Mouse (Mus musculus): ENCODE results near the gene Sh2b1. TPM values are rescaled to one million over a fixed set of nuclear protein-coding genes. Genes with fewer than 3 reads are reported as not detected.
"Not testable (repeated sequence)": the region's sequence is repeated elsewhere in the genome, so short reads cannot be mapped to it uniquely, and the experiment has no call there.

The Sh2b1 gene
- polyA plus RNA-seq, 1 experiment from 2014 or later: 20.0 TPM

- Histone ChIP-seq H3K9me3 (ENCODE audit: control insufficient read depth, low read length) (no peaks in the 10 kb centered on the region), H3K9ac (ENCODE audit: low read length) (no peak overlapping the region), H3K36me3 (ENCODE audit: control insufficient read depth, insufficient read depth, low read length) (peaks cover 44% of the 10 kb centered on the region), H3K4me3 (ENCODE audit: low read depth, low read length) (no peak overlapping the region), H3K27me3 (ENCODE audit: control insufficient read depth, insufficient read depth, low read length) (no peaks in the 10 kb centered on the region), H3K4me2 (replicated peaks; ENCODE audit: low read depth) (no peak overlapping the region), H3K27ac (replicated peaks) (no peak overlapping the region), H3K4me1 (replicated peaks; ENCODE audit: control insufficient read depth, insufficient read depth) (no peaks in the 10 kb centered on the region)
- DNase-seq (ENCODE audit: low spot score): no peak
- 62% methylated on average over 1 of the region's 1 CpGs for WGBS
- no peak for ATAC-seq (ENCODE audit: low FRiP score, low TSS enrichment)
- TF ChIP-seq CTCF (IDR thresholded peaks at IDR 0.05; ENCODE audit: low read depth): no peak
- TF ChIP-seq EP300 (optimal IDR thresholded peaks at IDR 0.05): no peak
These were observed 15.8 kb upstream of the Sh2b1 start for GRCm38 (mm10) chr7:126491005-126491404.

- 9% methylated on average over 23 of the region's 25 CpGs for whole genome bisulfite sequencing
- not testable (repeated sequence) for H3K4me1 ChIP-seq (replicated peaks; ENCODE audit: control insufficient read depth, insufficient read depth); ATAC-seq (ENCODE audit: low FRiP score, low TSS enrichment); DNase-seq (ENCODE audit: low spot score); H3K27me3 ChIP-seq (ENCODE audit: control insufficient read depth, insufficient read depth, low read length); H3K9me3 ChIP-seq (ENCODE audit: control insufficient read depth, low read length)
- peak overlapping the region; percentile 70; the same call in 1 of the 2 replicates for H3K27ac ChIP-seq (replicated peaks)
- peaks cover 14% of the 10 kb centered on the region for H3K36me3 ChIP-seq (ENCODE audit: control insufficient read depth, insufficient read depth, low read length)
- peak overlapping the region; percentile 77 for H3K9ac ChIP-seq (ENCODE audit: low read length)
- H3K4me2 ChIP-seq (replicated peaks; ENCODE audit: low read depth): peak overlapping the region; percentile 82
- H3K4me3 ChIP-seq (ENCODE audit: low read depth, low read length): peak overlapping the region; percentile 56
These were observed 12.6 kb upstream of the Sh2b1 start for GRCm38 (mm10) chr7:126487617-126488385.

GRCm38 (mm10) chr7:126487052-126487483 is 11.8 kb upstream of the Sh2b1 start, which contains the start of gene Tufm:
Gene Tufm (plus strand): TSS chr7:126487361.
- ATAC-seq (ENCODE audit: low FRiP score, low TSS enrichment) (peak; percentile 90), DNase-seq (ENCODE audit: low spot score) (peak; percentile 95)
- Histone ChIP-seq H3K9me3 (ENCODE audit: control insufficient read depth, low read length) (no peaks in the 10 kb centered on the region), H3K4me1 (replicated peaks; ENCODE audit: control insufficient read depth, insufficient read depth) (no peaks in the 10 kb centered on the region), H3K27me3 (ENCODE audit: control insufficient read depth, insufficient read depth, low read length) (no peaks in the 10 kb centered on the region), H3K4me2 (replicated peaks; ENCODE audit: low read depth) (peak within 1 kb of the TSS; percentile 82), H3K4me3 (ENCODE audit: low read depth, low read length) (peak within 1 kb of the TSS; percentile 56), H3K27ac (replicated peaks) (peak within 1 kb of the TSS; percentile 70), H3K36me3 (ENCODE audit: control insufficient read depth, insufficient read depth, low read length) (peaks cover 7% of the 10 kb centered on the region; the same call in 1 of the 2 replicates), H3K9ac (ENCODE audit: low read length) (peak within 1 kb of the TSS; percentile 77)
- TF ChIP-seq CTCF (IDR thresholded peaks at IDR 0.05; ENCODE audit: low read depth): peak; percentile 70
- TF ChIP-seq EP300 (optimal IDR thresholded peaks at IDR 0.05): no peak
- WGBS: under 1% methylated on average over 32 of the region's 32 CpGs

GRCm38 (mm10) chr7:126482392-126482871 is 7.2 kb upstream of the Sh2b1 start:
- WGBS: under 1% methylated on average over 22 of the region's 23 CpGs
- H3K9ac ChIP-seq (ENCODE audit: low read length): peak overlapping the region; percentile 45
- peak; percentile 96 for DNase-seq (ENCODE audit: low spot score)
- no peaks in the 10 kb centered on the region for H3K4me1 ChIP-seq (replicated peaks; ENCODE audit: control insufficient read depth, insufficient read depth)
- peak overlapping the region; percentile 31 for H3K4me3 ChIP-seq (ENCODE audit: low read depth, low read length)
- peak overlapping the region; percentile 81 for H3K27ac ChIP-seq (replicated peaks)
- no peaks in the 10 kb centered on the region for H3K9me3 ChIP-seq (ENCODE audit: control insufficient read depth, low read length)
- no peaks in the 10 kb centered on the region for H3K36me3 ChIP-seq (ENCODE audit: control insufficient read depth, insufficient read depth, low read length)
- TF ChIP-seq EP300 (optimal IDR thresholded peaks at IDR 0.05): no peak
- peak; percentile 22; the same call in 1 of the 2 replicates for TF ChIP-seq CTCF (IDR thresholded peaks at IDR 0.05; ENCODE audit: low read depth)
- no peaks in the 10 kb centered on the region for H3K27me3 ChIP-seq (ENCODE audit: control insufficient read depth, insufficient read depth, low read length)
- peak; percentile 94 for ATAC-seq (ENCODE audit: low FRiP score, low TSS enrichment)
- peak overlapping the region; percentile 63 for H3K4me2 ChIP-seq (replicated peaks; ENCODE audit: low read depth)

GRCm38 (mm10) chr7:126481699-126482098 is 6.5 kb upstream of the Sh2b1 start:
- no peak overlapping the region for H3K4me2 ChIP-seq (replicated peaks; ENCODE audit: low read depth)
- no peaks in the 10 kb centered on the region for H3K9me3 ChIP-seq (ENCODE audit: control insufficient read depth, low read length)
- no peaks in the 10 kb centered on the region for H3K4me1 ChIP-seq (replicated peaks; ENCODE audit: control insufficient read depth, insufficient read depth)
- no peaks in the 10 kb centered on the region for H3K36me3 ChIP-seq (ENCODE audit: control insufficient read depth, insufficient read depth, low read length)
- no peak overlapping the region for H3K27ac ChIP-seq (replicated peaks)
- H3K27me3 ChIP-seq (ENCODE audit: control insufficient read depth, insufficient read depth, low read length): no peaks in the 10 kb centered on the region
- no peak overlapping the region for H3K9ac ChIP-seq (ENCODE audit: low read length)
- DNase-seq (ENCODE audit: low spot score): no peak
- H3K4me3 ChIP-seq (ENCODE audit: low read depth, low read length): no peak overlapping the region
- TF ChIP-seq EP300 (optimal IDR thresholded peaks at IDR 0.05) (no peak), CTCF (IDR thresholded peaks at IDR 0.05; ENCODE audit: low read depth) (peak; percentile 81)
- no peak for ATAC-seq (ENCODE audit: low FRiP score, low TSS enrichment)
- WGBS: 18% methylated on average over 5 of the region's 5 CpGs

- H3K9me3 ChIP-seq (ENCODE audit: control insufficient read depth, low read length): no peaks in the 10 kb centered on the region
- peak overlapping the region; percentile 94 for H3K27ac ChIP-seq (replicated peaks)
- no peak for TF ChIP-seq CTCF (IDR thresholded peaks at IDR 0.05; ENCODE audit: low read depth)
- no peak for TF ChIP-seq EP300 (optimal IDR thresholded peaks at IDR 0.05)
- peak overlapping the region; percentile 91 for H3K4me2 ChIP-seq (replicated peaks; ENCODE audit: low read depth)
- peaks cover 18% of the 10 kb centered on the region for H3K36me3 ChIP-seq (ENCODE audit: control insufficient read depth, insufficient read depth, low read length)
- peak; percentile 38 for ATAC-seq (ENCODE audit: low FRiP score, low TSS enrichment)
- peak overlapping the region; percentile 97 for H3K9ac ChIP-seq (ENCODE audit: low read length)
- H3K4me3 ChIP-seq (ENCODE audit: low read depth, low read length): peak overlapping the region; percentile 91
- H3K27me3 ChIP-seq (ENCODE audit: control insufficient read depth, insufficient read depth, low read length): no peaks in the 10 kb centered on the region
- peak; percentile 40 for DNase-seq (ENCODE audit: low spot score)
- H3K4me1 ChIP-seq (replicated peaks; ENCODE audit: control insufficient read depth, insufficient read depth): 0 out of 2 replicates have a peak, but pooled peaks cover 3% of the 10 kb centered on the region
- WGBS: under 1% methylated on average over 24 of the region's 27 CpGs
These were observed 703 bp downstream of the Sh2b1 start for GRCm38 (mm10) chr7:126474486-126474955.
